Mouse (Mus musculus) limb, embryonic 13.5 days (tissue): ENCODE measurements around the gene Rbm34. TPM values are rescaled to one million over a fixed set of nuclear protein-coding genes. Genes with fewer than 3 reads are reported as not detected.
"Not testable (repeated sequence)": the region's sequence is repeated elsewhere in the genome, so short reads cannot be mapped to it uniquely, and the experiment has no call there.

Source experiments
- ATAC-seq: fragments of 200-750 bp; cut with Nextera tagmentation; 2 replicates; pipeline ENCODE4 v1.8.0; 2017; ENCODE audit warnings: low read depth, moderate number of reproducible peaks, moderate TSS enrichment; ENCODE audit not compliant: low FRiP score
- H3K27ac ChIP-seq: fragments of 300-500 bp; sonication (generic); 2 replicates; pipeline ENCODE4 v1.5.1; 2015; ENCODE audit warnings: inconsistent platforms, mild to moderate bottlenecking, moderate library complexity
- H3K27me3 ChIP-seq: fragments of 300-500 bp; sonication (generic); 2 replicates; pipeline ENCODE4 v1.6.1; 2015; ENCODE audit warnings: mild to moderate bottlenecking, inconsistent platforms
- H3K36me3 ChIP-seq: fragments of 300-500 bp; sonication (generic); 2 replicates; pipeline ENCODE4 v1.6.1; 2015; ENCODE audit warnings: inconsistent platforms, mild to moderate bottlenecking, moderate library complexity
- H3K4me1 ChIP-seq: fragments of 300-500 bp; sonication (generic); 2 replicates; pipeline ENCODE4 v1.6.1; 2015; ENCODE audit warnings: inconsistent platforms
- H3K4me2 ChIP-seq: fragments of 300-500 bp; sonication (generic); replicated peaks from 2 replicates; pipeline ENCODE4 v1.6.1; 2015; ENCODE audit warnings: inconsistent platforms, mild to moderate bottlenecking, moderate library complexity
- H3K4me3 ChIP-seq: fragments of 300-500 bp; sonication (generic); 2 replicates; pipeline ENCODE4 v1.5.1; 2015; ENCODE audit warnings: moderate library complexity, mild to moderate bottlenecking, inconsistent platforms
- H3K9ac ChIP-seq: fragments of 300-500 bp; sonication (generic); 2 replicates; pipeline ENCODE4 v1.6.1; 2015; ENCODE audit warnings: mild to moderate bottlenecking, inconsistent platforms
- H3K9me3 ChIP-seq: fragments of 300-500 bp; sonication (generic); 2 replicates; pipeline ENCODE4 v1.6.1; 2016; ENCODE audit warnings: inconsistent platforms
- WGBS: fragments of 180-500 bp; shearing (Covaris S2); methylation state at CpG from one replicate; pipeline ENCODE4 v1.1.7; 2015; 5-methylcytosine and 5-hydroxymethylcytosine counted together
- polyA plus RNA-seq: library from polyadenylated mRNA; unstranded; fragments of >200 nt; fragmentation: Nextera tagmentation; extraction: Ambion mirVana; gene quantifications from 2 replicates; pipeline ENCODE4 v1.2.1, GENCODE M21; 2015

Gene Rbm34
- polyA plus RNA-seq, 1 experiment from 2014 or later, result 26.6 TPM

DNA sequence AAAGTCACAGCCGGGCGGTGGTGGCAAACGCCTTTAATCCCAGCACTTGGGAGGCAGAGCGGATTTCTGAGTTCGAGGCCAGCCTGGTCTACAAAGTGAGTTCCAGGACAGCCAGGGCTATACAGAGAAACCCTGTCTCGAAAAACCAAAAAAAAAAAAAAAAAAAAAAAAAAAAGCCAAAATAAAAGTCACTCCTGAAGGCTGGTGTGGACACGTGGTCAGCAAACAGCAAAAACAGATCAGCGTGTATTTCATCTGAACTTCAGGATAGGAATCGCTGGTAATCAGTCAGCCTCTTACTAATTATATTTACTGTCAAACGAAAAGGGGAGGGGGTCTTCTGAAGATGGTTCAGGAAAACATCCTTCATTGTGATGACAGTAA, 56.8 kb downstream of the Rbm34 start:
- not testable (repeated sequence) for H3K4me2 ChIP-seq

GRCm38 (mm10) chr8:126913241-126914106, 57.4 kb downstream of the Rbm34 start:
- H3K9me3 ChIP-seq, result no peaks in the 10 kb centered on the region
- H3K4me3 ChIP-seq, result no peak overlapping the region
- 33% methylated on average over 12 of the region's 12 CpGs for WGBS
- H3K9ac ChIP-seq, result 0 out of 2 replicates have a peak overlapping the region, but pooled peaks have one; percentile 19
- no peak overlapping the region for H3K4me2 ChIP-seq
- no peaks in the 10 kb centered on the region for H3K36me3 ChIP-seq
- H3K27me3 ChIP-seq, result 0 out of 2 replicates have a peak, but pooled peaks cover 2% of the 10 kb centered on the region
- peak; percentile 55 for ATAC-seq
- peak overlapping the region; percentile 72 for H3K27ac ChIP-seq
- peaks cover 43% of the 10 kb centered on the region for H3K4me1 ChIP-seq

More for the DNA sequence above, 56.8 kb downstream of the Rbm34 start:
- not testable (repeated sequence) for H3K9ac ChIP-seq, H3K9me3 ChIP-seq, H3K27me3 ChIP-seq, H3K4me3 ChIP-seq, H3K36me3 ChIP-seq, H3K27ac ChIP-seq, ATAC-seq
- peaks cover 37% of the 10 kb centered on the region for H3K4me1 ChIP-seq
- 64% methylated on average over 10 of the region's 10 CpGs for WGBS

DNA sequence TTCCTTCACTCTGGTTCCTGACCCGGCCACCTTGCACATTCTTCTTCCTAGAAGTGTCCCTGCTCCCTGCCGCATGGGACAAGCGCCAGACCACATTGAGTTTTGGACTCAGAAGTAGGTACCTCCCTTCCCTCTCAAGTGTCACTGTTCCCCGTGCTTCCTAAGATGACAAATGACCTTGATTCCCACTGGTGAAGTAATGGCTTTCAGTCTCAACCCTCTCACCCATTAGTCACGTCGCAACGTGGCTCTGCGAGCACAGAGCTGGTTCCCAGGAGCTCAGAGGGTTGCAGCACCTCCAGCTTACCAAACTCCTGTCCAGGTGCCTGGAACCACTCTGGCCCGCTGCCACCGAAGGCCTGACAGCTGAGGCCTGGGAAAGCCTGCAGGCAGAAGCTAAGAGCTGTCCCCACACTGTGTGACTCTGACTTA, 61.5 kb downstream of the Rbm34 start:
- H3K4me3 ChIP-seq, result no peak overlapping the region
- no peak for ATAC-seq
- no peaks in the 10 kb centered on the region for H3K9me3 ChIP-seq
- H3K4me1 ChIP-seq, result peaks cover 30% of the 10 kb centered on the region
- H3K4me2 ChIP-seq, result no peak overlapping the region
- 0 out of 2 replicates have a peak, but pooled peaks cover 2% of the 10 kb centered on the region for H3K27me3 ChIP-seq
- WGBS, result 59% methylated on average over 10 of the region's 10 CpGs
- no peak overlapping the region; the same call in 1 of the 2 replicates for H3K27ac ChIP-seq
- no peaks in the 10 kb centered on the region for H3K36me3 ChIP-seq
- no peak overlapping the region for H3K9ac ChIP-seq

- H3K4me3 ChIP-seq, result no peak overlapping the region
- no peak overlapping the region for H3K9ac ChIP-seq
- H3K36me3 ChIP-seq, result no peaks in the 10 kb centered on the region
- H3K4me1 ChIP-seq, result peaks cover 25% of the 10 kb centered on the region
- H3K27ac ChIP-seq, result no peak overlapping the region; the same call in 1 of the 2 replicates
- no peaks in the 10 kb centered on the region for H3K9me3 ChIP-seq
- peak; percentile 20; the same call in 1 of the 2 replicates for ATAC-seq
- 0 out of 2 replicates have a peak, but pooled peaks cover 2% of the 10 kb centered on the region for H3K27me3 ChIP-seq
- no peak overlapping the region for H3K4me2 ChIP-seq
- 46% methylated on average over 6 of the region's 6 CpGs for WGBS
Observed at GRCm38 (mm10) chr8:126908805-126909204, 62.1 kb downstream of the Rbm34 start.

GRCm38 (mm10) chr8:126907968-126908367, 62.9 kb downstream of the Rbm34 start:
- 79% methylated on average over 9 of the region's 9 CpGs for WGBS
- H3K27ac ChIP-seq, result no peak overlapping the region
- no peak for ATAC-seq
- no peak overlapping the region for H3K9ac ChIP-seq
- no peaks in the 10 kb centered on the region for H3K9me3 ChIP-seq
- 0 out of 2 replicates have a peak, but pooled peaks cover 2% of the 10 kb centered on the region for H3K27me3 ChIP-seq
- no peaks in the 10 kb centered on the region for H3K36me3 ChIP-seq
- no peak overlapping the region for H3K4me2 ChIP-seq
- H3K4me1 ChIP-seq, result peaks cover 17% of the 10 kb centered on the region
- no peak overlapping the region for H3K4me3 ChIP-seq

- no peak overlapping the region for H3K4me2 ChIP-seq
- H3K36me3 ChIP-seq, result no peaks in the 10 kb centered on the region
- H3K9ac ChIP-seq, result no peak overlapping the region
- H3K4me3 ChIP-seq, result no peak overlapping the region
- H3K4me1 ChIP-seq, result peaks cover 14% of the 10 kb centered on the region
- no peaks in the 10 kb centered on the region for H3K9me3 ChIP-seq
- no peak for ATAC-seq
- WGBS, result 76% methylated on average over 3 of the region's 3 CpGs
- 0 out of 2 replicates have a peak, but pooled peaks cover 2% of the 10 kb centered on the region for H3K27me3 ChIP-seq
- no peak overlapping the region for H3K27ac ChIP-seq
Observed at GRCm38 (mm10) chr8:126907374-126907773, 63.5 kb downstream of the Rbm34 start.

- no peak overlapping the region for H3K9ac ChIP-seq
Observed at GRCm38 (mm10) chr8:126905387-126905786, 65.5 kb downstream of the Rbm34 start.

DNA sequence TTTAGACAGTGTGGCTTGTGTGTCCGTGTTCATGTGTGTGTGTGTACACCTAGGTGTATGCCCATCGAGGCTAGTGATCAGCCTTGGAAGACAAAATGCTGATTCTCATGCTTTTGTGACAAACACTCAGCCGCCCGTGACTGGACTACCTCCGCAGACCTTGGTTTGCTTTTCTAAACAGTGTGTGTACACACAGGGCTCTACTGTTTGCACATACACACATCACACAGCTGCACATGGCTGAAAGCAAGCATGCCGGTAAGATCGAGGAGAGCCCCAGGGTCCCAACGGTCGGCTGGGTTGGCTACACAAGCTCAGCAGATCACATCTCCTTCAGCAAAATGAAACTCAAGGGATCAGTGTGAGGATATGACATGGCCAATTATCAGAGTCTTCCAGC, 66.9 kb downstream of the Rbm34 start:
- peaks cover 10% of the 10 kb centered on the region for H3K4me1 ChIP-seq
- no peak for ATAC-seq
- H3K9ac ChIP-seq, result no peak overlapping the region
- H3K36me3 ChIP-seq, result no peaks in the 10 kb centered on the region
- H3K9me3 ChIP-seq, result no peaks in the 10 kb centered on the region
- WGBS, result 90% methylated on average over 9 of the region's 9 CpGs
- H3K4me3 ChIP-seq, result no peak overlapping the region
- no peak overlapping the region for H3K27ac ChIP-seq
- H3K4me2 ChIP-seq, result no peak overlapping the region
- H3K27me3 ChIP-seq, result no peaks in the 10 kb centered on the region

More at GRCm38 (mm10) chr8:126905387-126905786, 65.5 kb downstream of the Rbm34 start:
- no peak overlapping the region for H3K4me2 ChIP-seq
- no peaks in the 10 kb centered on the region for H3K36me3 ChIP-seq
- peaks cover 15% of the 10 kb centered on the region for H3K4me1 ChIP-seq
- H3K9me3 ChIP-seq, result no peaks in the 10 kb centered on the region
- no peaks in the 10 kb centered on the region for H3K27me3 ChIP-seq
- H3K4me3 ChIP-seq, result no peak overlapping the region
- no peak overlapping the region for H3K27ac ChIP-seq
- 88% methylated on average over 3 of the region's 3 CpGs for WGBS
- ATAC-seq, result no peak

- H3K4me2 ChIP-seq, result no peak overlapping the region
- no peak overlapping the region for H3K9ac ChIP-seq
- 56% methylated on average over 9 of the region's 9 CpGs for WGBS
- H3K9me3 ChIP-seq, result no peaks in the 10 kb centered on the region
- no peaks in the 10 kb centered on the region for H3K27me3 ChIP-seq
- H3K36me3 ChIP-seq, result no peaks in the 10 kb centered on the region
- ATAC-seq, result no peak
- H3K27ac ChIP-seq, result no peak overlapping the region
- no peak overlapping the region for H3K4me3 ChIP-seq
- peaks cover 5% of the 10 kb centered on the region; the same call in 1 of the 2 replicates for H3K4me1 ChIP-seq
Observed at GRCm38 (mm10) chr8:126903224-126903895, 67.5 kb downstream of the Rbm34 start.

DNA sequence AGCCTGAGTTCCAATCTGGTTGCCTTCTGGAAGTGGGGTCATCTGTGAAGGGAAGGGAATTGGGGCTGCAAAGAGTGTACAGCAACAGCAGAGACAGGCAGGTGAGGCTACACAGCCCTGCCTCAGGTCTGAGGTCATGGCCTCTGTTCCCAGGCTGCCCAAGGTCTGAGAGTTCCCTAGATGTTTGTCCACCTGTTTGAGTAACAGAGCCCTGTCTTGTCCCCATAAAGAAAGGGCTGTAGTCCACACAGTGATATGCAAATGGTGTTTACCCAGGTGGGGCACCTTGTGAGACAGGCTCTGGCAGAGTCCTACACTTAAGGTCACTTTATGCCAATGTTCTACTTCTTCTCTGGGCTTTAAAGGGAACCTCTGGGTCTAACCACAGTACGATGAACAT, 69.3 kb downstream of the Rbm34 start:
- 88% methylated on average over 1 of the region's 1 CpGs for WGBS
- H3K4me1 ChIP-seq, result peaks cover 5% of the 10 kb centered on the region; the same call in 1 of the 2 replicates
- no peak for ATAC-seq

DNA sequence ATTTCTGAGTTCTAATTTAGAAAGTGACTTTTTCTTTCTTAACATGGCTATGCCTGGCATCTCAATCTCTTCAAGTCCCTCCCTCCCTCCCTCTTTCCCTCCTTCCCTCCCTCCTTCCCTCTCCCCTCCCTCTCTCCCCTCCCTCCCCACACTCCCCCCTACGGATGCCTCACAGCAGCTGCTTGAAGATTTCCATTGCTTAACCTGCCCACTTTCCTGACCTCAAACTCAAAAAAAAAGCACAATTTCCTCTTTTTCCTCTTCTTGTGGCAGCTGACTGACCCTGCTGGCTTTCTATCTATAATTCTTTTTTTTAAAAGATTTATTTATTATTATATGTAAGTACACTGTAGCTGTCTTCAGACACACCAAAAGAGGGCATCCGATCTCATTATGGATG, 69.8 kb downstream of the Rbm34 start:
- 60% methylated on average over 2 of the region's 2 CpGs for WGBS

More for the DNA sequence above, 69.3 kb downstream of the Rbm34 start:
- Histone ChIP-seq H3K9ac (no peak overlapping the region), H3K27me3 (no peaks in the 10 kb centered on the region), H3K9me3 (no peaks in the 10 kb centered on the region), H3K36me3 (no peaks in the 10 kb centered on the region), H3K4me2 (no peak overlapping the region), H3K27ac (no peak overlapping the region), H3K4me3 (no peak overlapping the region)

More for the DNA sequence above, 69.8 kb downstream of the Rbm34 start:
- ATAC-seq, result no peak
- H3K4me3 ChIP-seq, result no peak overlapping the region
- H3K36me3 ChIP-seq, result no peaks in the 10 kb centered on the region
- H3K27me3 ChIP-seq, result no peaks in the 10 kb centered on the region
- H3K27ac ChIP-seq, result no peak overlapping the region
- H3K4me2 ChIP-seq, result no peak overlapping the region
- peaks cover 5% of the 10 kb centered on the region; the same call in 1 of the 2 replicates for H3K4me1 ChIP-seq
- H3K9ac ChIP-seq, result no peak overlapping the region
- no peaks in the 10 kb centered on the region for H3K9me3 ChIP-seq
